In the genomic region with DNA sequence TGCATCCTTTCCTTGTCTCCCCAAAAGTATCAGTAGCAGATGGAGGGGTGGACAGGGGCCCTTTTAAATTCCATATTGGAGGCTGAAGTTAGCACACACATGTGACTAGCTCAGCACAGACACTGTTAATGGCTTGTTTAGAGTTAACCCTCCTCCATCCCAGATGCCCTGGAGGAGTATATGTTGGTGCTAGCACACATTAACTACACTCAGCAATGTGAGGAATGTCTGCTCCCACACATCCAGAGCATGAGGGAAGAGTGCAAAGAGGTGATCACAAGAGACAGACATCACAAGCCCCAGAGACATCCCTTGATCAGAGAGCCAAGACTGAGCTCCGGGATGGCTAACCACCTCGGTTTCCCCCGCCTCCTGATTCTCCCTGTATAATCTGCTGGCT, we compare ENCODE assay signal across 24 mouse cellular contexts. TPM values are rescaled to one million over a fixed set of nuclear protein-coding genes. Genes with fewer than 3 reads are reported as not detected.
DNase-seq lines count a peak whose midpoint lies in the region; ATAC-seq and TF ChIP-seq lines count a peak whose summit lies in the region.
"Had no signal": no experiment of that assay in that cellular context is flagged by ENCODE, and none has a peak within 500 bp of the region (broad histone marks: within the 10 kb centered on the region; RNA-seq: fewer than 3 reads in every experiment).

No protein-coding gene starts in this region.

- ATAC-seq in kidney, postnatal 0 days (replicated peaks; ENCODE audit: low FRiP score, low read depth): peak; percentile 74
- ATAC-seq in Patski: peak; percentile 46
- ATAC-seq in neural tube, embryonic 15.5 days (ENCODE audit: low FRiP score): no peak
- ATAC-seq: forebrain, embryonic 13.5 days; forebrain, postnatal 0 days had no signal

- no peak overlapping the region for H3K4me3 ChIP-seq in kidney, postnatal 0 days (replicated peaks; ENCODE audit: low read depth, low read length)
- no peak overlapping the region for H3K4me3 ChIP-seq in neural tube, embryonic 15.5 days (replicated peaks)
- H3K4me3 ChIP-seq: embryonic facial prominence, embryonic 13.5 days; forebrain, embryonic 13.5 days; heart, embryonic 13.5 days; hindbrain, embryonic 15.5 days had no signal

- POLR2A ChIA-PET in Patski (lab: Charles Lee): interaction anchor here (0.5 to 0.7 kb wide), 2 partner anchors 286 to 329 kb away, joined by 3 to 4 read pairs; no protein-coding TSS in a partner anchor

- no peak overlapping the region for H3K4me2 ChIP-seq in kidney, postnatal 0 days (ENCODE audit: low read length)
- H3K4me2 ChIP-seq in neural tube, embryonic 15.5 days: no peak overlapping the region
- H3K4me2 ChIP-seq: embryonic facial prominence, embryonic 13.5 days; forebrain, embryonic 13.5 days; heart, embryonic 13.5 days; hindbrain, embryonic 15.5 days had no signal

- H3K9ac ChIP-seq in kidney, postnatal 0 days (ENCODE audit: low read depth, low read length): no peak overlapping the region
- H3K9ac ChIP-seq in neural tube, embryonic 15.5 days (replicated peaks): no peak overlapping the region
- H3K9ac ChIP-seq: embryonic facial prominence, embryonic 13.5 days; forebrain, embryonic 13.5 days; forebrain, postnatal 0 days; heart, embryonic 13.5 days; hindbrain, embryonic 15.5 days had no signal

- peak; percentile 23 for DNase-seq in kidney, adult 11 months
- DNase-seq in kidney, adult 18-20 months: no peak
- DNase-seq in kidney, postnatal 0 days (ENCODE audit: low spot score): peak; percentile 41
- no peak for DNase-seq in kidney, adult 8-10 months
- peak; percentile 3 for DNase-seq in Patski (ENCODE audit: low read depth, low spot score)
- peak; percentile 41 to 63 for DNase-seq in kidney, postnatal 4 days
- no peak for DNase-seq in adrenal gland, postnatal 10 days
- DNase-seq: adrenal gland, adult 8-10 months; cerebellum, adult 11 months; cerebellum, adult 8-10 months; cerebellum, postnatal 14 days; forebrain, postnatal 0 days; gastrocnemius, postnatal 14 days; heart, postnatal 36 days had no signal

- H3K9me3 ChIP-seq in kidney, postnatal 0 days (replicated peaks; ENCODE audit: low read length): no peaks in the 10 kb centered on the region
- H3K9me3 ChIP-seq in neural tube, embryonic 15.5 days (replicated peaks): no peaks in the 10 kb centered on the region
- H3K9me3 ChIP-seq: embryonic facial prominence, embryonic 13.5 days; forebrain, embryonic 13.5 days; heart, embryonic 13.5 days; hindbrain, embryonic 15.5 days had no signal

- 37% methylated on average over 3 of the region's 3 CpGs for WGBS in kidney, postnatal 0 days
- WGBS in neural tube, embryonic 15.5 days: 82% methylated on average over 3 of the region's 3 CpGs

- TF ChIP-seq CTCF in kidney, postnatal 0 days (IDR thresholded peaks at IDR 0.05; ENCODE audit: low read depth): no peak
- no peak for TF ChIP-seq CTCF in Patski (IDR thresholded peaks at IDR 0.05)

- CTCF ChIA-PET in Patski (lab: Charles Lee): interaction anchor here (1.3 kb wide), 1 partner anchor 36 kb away, joined by 3 read pairs; no protein-coding TSS in a partner anchor

- no peaks in the 10 kb centered on the region for H3K4me1 ChIP-seq in kidney, postnatal 0 days (replicated peaks; ENCODE audit: insufficient read depth, low read length)
- peaks cover 25% of the 10 kb centered on the region for H3K4me1 ChIP-seq in neural tube, embryonic 15.5 days
- H3K4me1 ChIP-seq: forebrain, embryonic 13.5 days had no signal

- in situ Hi-C loops in Patski (cut with MboI; ENCODE audit: low pct_unique_long_range_greater_than_20kb): no loop called here

- no peaks in the 10 kb centered on the region for H3K36me3 ChIP-seq in kidney, postnatal 0 days (ENCODE audit: insufficient read depth, low read length)
- no peaks in the 10 kb centered on the region for H3K36me3 ChIP-seq in neural tube, embryonic 15.5 days
- H3K36me3 ChIP-seq: embryonic facial prominence, embryonic 13.5 days; heart, embryonic 13.5 days; hindbrain, embryonic 15.5 days had no signal

- no peaks in the 10 kb centered on the region for H3K27me3 ChIP-seq in kidney, postnatal 0 days (ENCODE audit: insufficient read depth, low read length)
- H3K27me3 ChIP-seq in Patski: no peaks in the 10 kb centered on the region
- no peaks in the 10 kb centered on the region for H3K27me3 ChIP-seq in neural tube, embryonic 15.5 days (replicated peaks)
- H3K27me3 ChIP-seq: embryonic facial prominence, embryonic 13.5 days; forebrain, embryonic 13.5 days; heart, embryonic 13.5 days; hindbrain, embryonic 15.5 days had no signal

- 0 out of 2 replicates have a peak overlapping the region, but pooled peaks have one; percentile 47 for H3K27ac ChIP-seq in kidney, postnatal 0 days
- no peak overlapping the region for H3K27ac ChIP-seq in neural tube, embryonic 15.5 days (replicated peaks)
- H3K27ac ChIP-seq: embryonic facial prominence, embryonic 13.5 days; forebrain, embryonic 13.5 days; heart, embryonic 13.5 days; hindbrain, embryonic 15.5 days had no signal

RNA-seq across cellular contexts. Expression of a gene that starts 3.4 kb away (rescaled TPM):
- polyA plus RNA-seq in kidney, postnatal 0 days (2015; fragmentation: Nextera tagmentation; extraction: Ambion mirVana): 531 and 571 TPM in 2 replicates
- polyA plus RNA-seq in Patski (2021): 0.09 TPM
- 100 to 1,000 TPM in 1 of 2 experiments, 10 to 100 TPM in 1; 42.3 to 106 TPM for total RNA-seq in adrenal gland, postnatal 10 days (2021)
- polyA plus RNA-seq in neural tube, embryonic 15.5 days (2015; fragmentation: Nextera tagmentation; extraction: Ambion mirVana): not detected in 2 replicates
- total RNA-seq: adrenal gland, adult 8-10 months; CH12.LX; gastrocnemius, adult 18-20 months; gastrocnemius, postnatal 14 days; heart, adult 8-10 months; heart, postnatal 36 days had no signal
- polyA plus RNA-seq: embryonic facial prominence, embryonic 13.5 days; forebrain, embryonic 13.5 days; gonadal fat pad, adult 2 months; hindbrain, embryonic 11.5 days had no signal

Comparison
In these comparisons a context has a peak if more than half of its experiments do, and no peak if none do; other contexts are left out.
1. DNase-seq: peak in kidney, adult 11 months (single experiment), kidney, postnatal 0 days (single experiment), Patski (single experiment) and kidney, postnatal 4 days (2 of 2); none in kidney, adult 18-20 months (single experiment), kidney, adult 8-10 months (0 of 2) and adrenal gland, postnatal 10 days (single experiment).
2. RNA of a gene that starts 3.4 kb away (polyA plus RNA-seq): 531 to 571 TPM in kidney, postnatal 0 days; not detected in neural tube, embryonic 15.5 days and 0.09 TPM in Patski (single experiment); every median in the first group is over 100 times any median in the second.